Mouse (Mus musculus) midbrain, embryonic 11.5 days (tissue): ENCODE measurements around the gene Mthfs. TPM values are rescaled to one million over a fixed set of nuclear protein-coding genes. Genes with fewer than 3 reads are reported as not detected.
A peak's percentile ranks its signal among the peaks of the same experiment; 100 is the strongest.
"Not testable (repeated sequence)": the region's sequence is repeated elsewhere in the genome, so short reads cannot be mapped to it uniquely, and the experiment has no call there.

Experiments used
- ATAC-seq: fragments of 200-750 bp; cut with Nextera tagmentation; 2 replicates; pipeline ENCODE4 v1.8.0; 2017; ENCODE audit warnings: moderate TSS enrichment, moderate library complexity; ENCODE audit not compliant: low FRiP score
- DNase-seq: peaks from one replicate; pipeline ENCODE4 v3.0.0; 2015; ENCODE audit warnings: low spot score; ENCODE audit errors: missing footprints
- H3K27ac ChIP-seq: fragments of 300-500 bp; sonication (generic); 2 replicates; pipeline ENCODE4 v1.5.1; 2014; ENCODE audit warnings: low read depth, low read length
- H3K27me3 ChIP-seq: fragments of 300-500 bp; sonication (generic); 2 replicates; pipeline ENCODE4 v1.6.1; 2014; ENCODE audit warnings: mild to moderate bottlenecking, low read length, moderate library complexity, mixed read lengths; ENCODE audit not compliant: control insufficient read depth, insufficient read depth
- H3K36me3 ChIP-seq: fragments of 300-500 bp; sonication (generic); 2 replicates; pipeline ENCODE4 v1.6.1; 2014; ENCODE audit warnings: mild to moderate bottlenecking, low read length, moderate library complexity, mixed read lengths; ENCODE audit not compliant: control insufficient read depth, insufficient read depth
- H3K4me1 ChIP-seq: fragments of 300-500 bp; sonication (generic); 2 replicates; pipeline ENCODE4 v1.6.1; 2014; ENCODE audit warnings: low read length; ENCODE audit not compliant: control insufficient read depth, insufficient read depth
- H3K4me2 ChIP-seq: fragments of 300-500 bp; sonication (generic); 2 replicates; pipeline ENCODE4 v1.6.1; 2014; ENCODE audit warnings: mild to moderate bottlenecking, moderate library complexity
- H3K4me3 ChIP-seq: fragments of 300-500 bp; sonication (generic); 2 replicates; pipeline ENCODE4 v1.5.1; 2014; ENCODE audit warnings: low read depth, low read length
- H3K9ac ChIP-seq: fragments of 300-500 bp; sonication (generic); 2 replicates; pipeline ENCODE4 v1.6.1; 2014; ENCODE audit warnings: low read length
- H3K9me3 ChIP-seq: fragments of 300-500 bp; sonication (generic); 2 replicates; pipeline ENCODE4 v1.6.1; 2016; ENCODE audit warnings: low read length; ENCODE audit not compliant: control insufficient read depth
- WGBS: fragments of 180-500 bp; shearing (Covaris S2); extraction: QIAGEN DNeasy Blood & Tissue Kit; methylation state at CpG from one replicate; pipeline ENCODE4 v1.1.7; 2014; 5-methylcytosine and 5-hydroxymethylcytosine counted together
- polyA plus RNA-seq: library from polyadenylated mRNA; unstranded; fragments of >200 nt; fragmentation: Nextera tagmentation; extraction: Ambion mirVana; gene quantifications from 2 replicates; pipeline ENCODE4 v1.2.1, GENCODE M21; 2014

The Mthfs gene
- 11.9 and 13.4 TPM in 2 replicates for polyA plus RNA-seq

DNA sequence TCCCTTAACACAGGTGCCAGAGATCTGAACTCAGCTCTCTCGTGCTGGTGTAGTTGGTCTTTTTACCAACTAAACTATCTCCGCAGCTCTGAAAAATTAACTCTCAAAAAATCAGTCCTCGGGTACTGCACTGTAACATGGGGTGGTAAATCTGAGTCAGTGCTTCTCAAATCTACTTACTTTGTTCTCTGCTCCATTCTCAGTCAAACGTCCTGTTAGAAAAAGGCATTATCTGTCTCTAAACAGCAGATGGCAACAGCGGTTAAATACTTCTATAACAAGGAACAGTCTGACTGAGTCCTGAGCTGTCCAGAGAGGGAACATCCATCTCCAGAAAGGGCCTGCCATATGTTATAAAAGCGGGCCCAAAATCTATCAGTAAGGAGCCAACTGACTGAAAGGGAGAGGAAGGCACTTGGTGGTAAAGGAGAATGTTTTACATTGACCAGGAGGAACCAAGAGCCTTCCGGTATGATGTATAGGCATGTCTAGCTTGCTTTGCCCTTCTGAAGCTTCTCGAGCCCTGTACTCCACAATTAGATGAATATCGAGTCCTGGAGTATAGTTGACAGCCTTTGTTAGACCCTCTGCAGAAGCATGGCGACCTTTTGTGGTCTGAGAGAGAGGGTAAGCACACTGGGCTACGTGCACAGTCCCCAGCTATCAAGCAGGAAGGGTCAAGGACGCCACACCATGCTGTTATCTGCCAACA, at the start of gene Mthfs:
Gene Mthfs (plus strand): TSS at position 324 of the 712 bp plus-strand sequence.
- not testable (repeated sequence) for H3K27ac ChIP-seq
- DNase-seq: peak; percentile 85
- 31% methylated on average over 9 of the region's 12 CpGs for WGBS

DNA sequence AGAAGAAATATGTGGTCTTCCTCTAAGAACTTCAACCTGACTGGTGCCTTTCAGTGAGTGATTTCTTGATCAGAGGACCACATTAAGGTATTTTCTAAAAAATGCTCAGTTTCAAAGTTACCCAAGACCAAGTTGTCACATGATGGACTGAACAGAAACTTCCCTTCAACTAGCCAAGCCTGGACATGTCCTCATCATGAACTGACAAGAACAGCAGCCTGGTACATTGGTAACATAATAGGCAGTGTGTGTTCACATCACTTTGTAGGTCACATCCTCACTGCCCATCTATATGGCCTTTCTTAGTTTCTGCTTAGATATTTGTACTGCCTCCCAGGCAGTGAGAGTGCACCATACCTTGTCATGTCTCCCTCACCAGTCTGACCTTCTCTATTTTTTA, 37.9 kb upstream of the Mthfs start:
- not testable (repeated sequence) for H3K4me2 ChIP-seq, H3K27me3 ChIP-seq, H3K4me1 ChIP-seq, H3K36me3 ChIP-seq, H3K27ac ChIP-seq, ATAC-seq, H3K9me3 ChIP-seq, DNase-seq, H3K9ac ChIP-seq, H3K4me3 ChIP-seq

More for the DNA sequence above, at the start of gene Mthfs:
- not testable (repeated sequence) for H3K36me3 ChIP-seq, H3K9me3 ChIP-seq, H3K27me3 ChIP-seq, H3K4me1 ChIP-seq, H3K9ac ChIP-seq
- Histone ChIP-seq H3K4me3 (peak within 1 kb of the TSS; percentile 19; the same call in 1 of the 2 replicates), H3K4me2 (peak within 1 kb of the TSS; percentile 32)
- peak; percentile 52 for ATAC-seq

DNA sequence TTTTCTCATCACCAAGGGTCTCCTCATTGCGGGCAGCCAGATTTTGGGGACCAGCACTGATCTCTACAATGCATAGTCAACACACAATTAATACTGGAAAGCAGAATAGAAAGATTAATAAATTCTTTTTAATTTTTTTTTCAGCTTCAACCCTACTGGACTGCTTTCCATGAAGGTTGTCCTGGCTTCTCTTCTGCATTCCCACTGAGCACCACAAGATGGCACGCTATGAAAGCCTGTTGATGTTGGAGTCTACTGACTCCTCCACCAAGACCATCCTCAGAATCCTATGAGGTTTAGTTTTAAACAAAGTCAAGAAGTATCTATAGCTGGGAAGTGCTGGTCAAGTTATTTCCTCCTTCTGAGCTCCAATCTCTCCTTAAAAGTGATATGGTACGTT, 31.6 kb upstream of the Mthfs start:
- not testable (repeated sequence) for H3K27ac ChIP-seq, H3K4me1 ChIP-seq, ATAC-seq, H3K9me3 ChIP-seq, H3K27me3 ChIP-seq, H3K9ac ChIP-seq, H3K4me3 ChIP-seq, H3K36me3 ChIP-seq, H3K4me2 ChIP-seq
- 32% methylated on average over 2 of the region's 3 CpGs for WGBS
- DNase-seq: peak; percentile 85

DNA sequence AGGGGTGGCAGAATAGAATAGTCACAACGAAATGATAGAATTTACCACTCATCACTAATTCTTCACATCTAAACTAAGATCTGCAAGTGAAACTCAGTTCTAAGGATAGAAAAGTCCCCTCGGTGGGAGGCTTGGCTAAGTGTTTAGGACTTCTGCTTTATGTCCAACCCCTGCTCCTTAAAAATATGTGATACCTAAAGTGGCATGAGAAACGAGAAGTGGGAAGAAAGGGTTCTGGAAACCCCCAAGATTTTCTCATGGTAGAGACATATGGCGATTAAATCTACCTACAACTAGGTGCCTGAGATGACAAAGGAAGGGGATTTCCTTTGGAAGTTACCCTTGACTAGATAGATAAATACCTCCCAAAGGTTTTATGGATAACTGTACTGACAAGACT, 31.0 kb upstream of the Mthfs start:
- not testable (repeated sequence) for H3K9ac ChIP-seq, H3K9me3 ChIP-seq, H3K36me3 ChIP-seq, H3K4me2 ChIP-seq, H3K27ac ChIP-seq, ATAC-seq, H3K4me1 ChIP-seq, H3K27me3 ChIP-seq, H3K4me3 ChIP-seq, DNase-seq
- 80% methylated on average over 2 of the region's 4 CpGs for WGBS

DNA sequence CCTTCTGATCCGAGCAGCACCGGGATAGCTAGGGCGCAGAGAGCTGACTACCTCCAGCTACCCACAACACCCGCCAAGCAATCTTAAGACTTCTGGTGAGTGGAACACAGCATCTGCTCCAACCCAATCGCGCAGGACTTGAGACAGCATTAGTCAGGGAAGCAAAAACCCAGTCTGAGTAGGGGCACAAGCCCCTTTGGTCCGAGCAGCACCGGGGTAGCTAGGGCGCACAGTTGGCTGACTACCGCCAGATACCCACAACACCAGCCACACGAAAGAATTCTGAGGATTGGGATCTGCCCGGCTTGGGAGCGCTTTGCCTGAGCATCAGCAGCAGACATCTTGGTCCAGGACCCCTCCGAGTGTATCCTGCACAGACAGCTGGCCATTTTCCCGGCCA, 23.5 kb upstream of the Mthfs start:
- H3K4me1 ChIP-seq, H3K4me3 ChIP-seq, DNase-seq, H3K9me3 ChIP-seq, H3K36me3 ChIP-seq, H3K27ac ChIP-seq, ATAC-seq, H3K27me3 ChIP-seq, H3K4me2 ChIP-seq, H3K9ac ChIP-seq: not testable (repeated sequence)
- 82% methylated on average over 15 of the region's 15 CpGs for WGBS

DNA sequence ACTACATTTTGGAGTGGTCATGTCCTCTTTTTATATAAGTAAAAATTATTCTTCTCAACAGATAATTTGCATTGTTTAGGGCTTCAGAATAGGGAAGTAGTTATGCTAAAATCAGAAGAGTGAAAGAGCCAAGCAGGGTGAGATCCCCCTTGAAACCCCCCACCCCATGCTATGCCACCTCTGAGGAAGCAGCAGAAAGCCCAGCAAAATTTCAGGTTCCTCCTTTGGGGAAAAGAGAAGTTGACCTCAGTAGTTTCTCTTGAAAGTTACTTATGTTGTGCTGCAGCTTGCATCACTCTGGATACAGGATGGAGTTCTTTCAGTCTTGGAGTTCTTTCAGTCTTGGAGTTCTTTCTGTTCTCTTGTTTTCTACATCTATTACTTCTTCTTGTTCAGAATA, 15.0 kb upstream of the Mthfs start:
- not testable (repeated sequence) for H3K4me1 ChIP-seq, H3K4me2 ChIP-seq, ATAC-seq

DNA sequence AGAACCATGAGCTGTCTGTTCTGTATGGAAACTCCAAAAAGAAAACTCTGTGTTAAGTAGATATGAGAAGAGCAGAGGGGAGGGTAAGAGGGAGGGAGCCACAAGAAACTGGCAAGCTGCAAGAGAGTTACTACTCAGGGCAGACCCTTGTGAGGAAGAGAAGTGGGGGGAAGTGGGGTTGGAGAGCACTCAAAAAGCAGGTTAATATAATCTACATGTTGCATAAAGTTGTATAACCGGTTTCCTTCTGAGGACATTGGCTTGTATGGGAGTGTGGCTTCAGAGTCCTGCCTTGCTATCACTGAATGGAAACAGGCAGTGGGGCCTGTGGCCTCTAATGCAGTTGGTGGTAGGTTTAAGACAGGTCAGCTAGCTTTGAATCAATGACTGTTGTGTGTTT, 13.0 kb upstream of the Mthfs start:
- 89% methylated on average over 1 of the region's 1 CpGs for WGBS

More for the DNA sequence above, 15.0 kb upstream of the Mthfs start:
- H3K27me3 ChIP-seq, H3K36me3 ChIP-seq, H3K9ac ChIP-seq, DNase-seq, H3K27ac ChIP-seq, H3K4me3 ChIP-seq, H3K9me3 ChIP-seq: not testable (repeated sequence)

DNA sequence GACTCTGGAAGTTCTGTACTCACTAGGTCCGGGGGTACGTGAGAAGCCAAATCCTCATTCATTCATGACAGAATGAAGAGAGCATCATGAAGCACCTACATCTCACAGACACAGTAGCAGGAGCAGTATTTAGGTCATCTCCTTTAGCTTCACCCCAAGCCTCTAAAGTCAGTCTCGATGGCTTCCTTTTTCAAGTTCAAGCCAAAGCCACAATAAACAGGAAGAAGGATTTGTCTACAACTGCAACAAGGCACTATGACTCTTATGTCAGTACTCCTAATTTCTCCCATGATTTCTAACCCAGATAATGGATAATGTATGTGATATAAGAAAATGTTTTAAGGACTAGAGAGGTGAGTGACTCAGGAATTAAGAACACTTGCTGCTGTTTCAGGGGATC, 12.1 kb upstream of the Mthfs start:
- not testable (repeated sequence) for H3K9me3 ChIP-seq, DNase-seq, ATAC-seq, H3K27ac ChIP-seq, H3K27me3 ChIP-seq, H3K9ac ChIP-seq, H3K4me2 ChIP-seq, H3K4me3 ChIP-seq, H3K4me1 ChIP-seq, H3K36me3 ChIP-seq
- 93% methylated on average over 3 of the region's 3 CpGs for WGBS

More for the DNA sequence above, 13.0 kb upstream of the Mthfs start:
- not testable (repeated sequence) for H3K4me2 ChIP-seq, DNase-seq, H3K27me3 ChIP-seq, H3K9me3 ChIP-seq, H3K9ac ChIP-seq, H3K36me3 ChIP-seq, ATAC-seq, H3K4me3 ChIP-seq, H3K4me1 ChIP-seq, H3K27ac ChIP-seq

DNA sequence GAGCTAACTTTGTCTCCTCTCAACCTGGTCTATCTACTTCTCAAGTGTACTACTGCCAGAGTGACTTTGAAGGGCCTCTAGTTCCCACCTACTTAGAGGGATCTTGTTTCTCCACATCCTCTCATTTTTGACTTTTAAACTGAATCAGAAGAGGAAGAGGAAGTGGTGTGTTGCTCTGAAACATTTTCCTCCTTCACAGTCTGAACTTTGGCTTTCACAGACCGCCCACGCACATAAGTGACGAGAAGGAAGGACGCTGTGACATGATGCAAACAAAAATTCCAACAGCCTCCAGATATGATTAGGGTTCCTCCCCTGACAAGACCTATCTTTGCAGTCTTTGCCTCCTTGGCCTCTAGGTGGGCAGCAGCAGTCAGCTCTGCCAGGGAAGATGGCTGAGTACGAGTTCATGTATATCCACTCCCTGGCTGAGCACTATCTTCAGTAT, 11.5 kb upstream of the Mthfs start, which contains the start of the genes Bcl2a1b and Gm29094:
Gene Bcl2a1b (plus strand): TSS at position 241 of the 448 bp plus-strand sequence.
Gene Gm29094 (plus strand): TSS at position 411 of the 448 bp plus-strand sequence.
- not testable (repeated sequence) for H3K36me3 ChIP-seq, ATAC-seq, H3K9me3 ChIP-seq, H3K4me1 ChIP-seq, H3K27ac ChIP-seq, DNase-seq, H3K9ac ChIP-seq, H3K27me3 ChIP-seq, H3K4me3 ChIP-seq, H3K4me2 ChIP-seq
- WGBS: 96% methylated on average over 5 of the region's 5 CpGs
